Mouse (Mus musculus): ENCODE measurements at regions not wholly inside any gene's neighbourhood (a gene's known extent, or its start where the extent isn't known, plus 50 kb on each side); places are given as distances from the start of the nearest gene placed in this dataset.

DNA sequence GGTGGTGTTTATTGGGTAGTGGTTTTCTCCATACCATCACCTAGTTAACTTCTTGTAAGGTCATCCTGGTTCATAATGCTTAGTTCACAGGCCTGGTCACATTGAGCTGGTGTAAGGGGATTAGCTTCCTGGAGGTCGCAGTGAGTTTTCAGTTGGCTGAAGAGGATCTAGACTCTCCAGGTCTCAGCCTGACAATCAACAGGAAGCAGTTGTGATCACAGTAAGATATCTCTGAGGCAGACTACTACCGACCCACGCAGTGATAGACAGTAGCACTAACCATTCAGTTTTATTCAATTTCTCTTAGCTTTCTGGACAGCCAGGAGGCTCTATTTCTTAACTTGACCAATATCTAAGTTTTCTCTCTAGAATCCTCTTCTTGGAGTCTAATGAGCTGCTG is 108.5 kb upstream of the Prdm1 start:
- no peak for DNase-seq

DNA sequence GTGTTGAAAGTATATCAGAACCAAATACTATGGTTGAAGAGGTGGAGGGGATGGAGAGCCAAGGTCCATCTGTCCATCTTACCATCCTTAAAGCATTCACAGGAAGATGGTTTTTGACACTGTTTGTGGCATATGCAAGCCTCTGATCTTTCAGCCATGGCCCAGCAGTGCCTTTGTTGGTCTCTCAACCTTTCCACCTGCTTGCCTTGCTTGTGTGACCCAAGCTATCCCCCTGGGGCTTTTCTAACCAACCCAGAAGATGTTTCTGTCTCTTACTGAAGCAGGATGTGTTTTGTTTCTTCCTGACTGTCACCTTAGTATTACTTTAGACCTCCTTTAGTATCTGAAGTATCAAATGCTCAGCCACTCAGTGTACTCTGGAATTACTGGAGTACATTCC is 107.8 kb upstream of the Prdm1 start:
- DNase-seq, result no peak

DNA sequence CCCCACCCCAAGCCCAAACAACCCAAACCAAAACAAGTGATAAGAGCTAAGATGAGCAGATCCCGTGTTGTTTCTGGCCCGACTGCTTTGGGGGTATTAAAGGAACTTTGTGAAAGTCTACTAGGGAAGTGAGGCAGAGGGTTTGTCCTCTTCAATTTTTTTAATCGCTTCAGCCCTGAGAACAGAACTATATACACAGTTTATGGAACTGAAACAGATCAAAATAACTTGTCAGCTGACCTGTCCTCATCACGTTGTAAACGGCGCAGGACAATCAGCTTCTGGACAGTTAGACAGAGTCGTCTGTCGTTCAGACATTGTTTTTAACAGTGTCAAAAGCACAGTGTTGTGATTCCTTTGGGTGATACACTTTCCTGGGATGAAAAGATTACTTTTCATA is 103.3 kb upstream of the Prdm1 start:
- no peak for DNase-seq

DNA sequence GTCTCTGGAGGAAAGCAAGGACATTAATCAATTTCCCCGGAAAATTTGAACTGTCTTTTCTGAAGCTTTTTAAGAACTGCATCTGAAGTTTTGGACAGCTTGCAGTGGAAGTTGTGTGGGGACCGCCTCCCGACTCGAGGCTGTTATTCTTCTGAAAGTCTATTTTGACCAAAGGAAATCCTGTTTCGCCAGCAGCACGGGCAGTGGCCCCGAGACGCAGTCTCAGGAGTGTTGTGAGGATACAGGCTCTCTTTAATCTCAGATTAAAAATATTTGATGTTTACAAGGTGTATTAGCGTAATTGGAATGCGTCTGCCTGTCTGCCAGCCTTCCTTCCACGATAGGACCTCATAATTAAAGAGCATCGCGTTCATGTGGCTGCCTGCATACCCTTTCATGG is 102.2 kb upstream of the Prdm1 start:
- peak; percentile 35 for DNase-seq

DNA sequence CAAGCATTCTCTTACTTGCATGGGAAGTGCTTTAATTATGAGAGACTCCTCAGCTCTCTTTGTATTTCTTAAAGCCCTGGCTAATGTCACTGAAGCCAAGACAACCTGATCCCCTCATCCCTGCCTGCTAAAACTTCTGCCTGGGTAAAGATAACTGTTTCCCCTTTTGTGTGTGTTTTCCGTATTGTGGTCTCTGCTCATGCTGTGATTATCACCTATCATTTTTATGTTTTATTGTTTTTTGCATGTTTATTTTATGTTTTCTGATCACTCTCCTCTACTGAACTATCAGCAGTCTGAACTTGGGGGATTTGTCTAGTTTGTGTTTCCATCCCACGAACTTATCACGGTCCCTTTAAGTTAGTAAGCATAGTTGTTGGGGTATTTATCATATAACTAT is 100.1 kb upstream of the Prdm1 start:
- DNase-seq, result no peak

DNA sequence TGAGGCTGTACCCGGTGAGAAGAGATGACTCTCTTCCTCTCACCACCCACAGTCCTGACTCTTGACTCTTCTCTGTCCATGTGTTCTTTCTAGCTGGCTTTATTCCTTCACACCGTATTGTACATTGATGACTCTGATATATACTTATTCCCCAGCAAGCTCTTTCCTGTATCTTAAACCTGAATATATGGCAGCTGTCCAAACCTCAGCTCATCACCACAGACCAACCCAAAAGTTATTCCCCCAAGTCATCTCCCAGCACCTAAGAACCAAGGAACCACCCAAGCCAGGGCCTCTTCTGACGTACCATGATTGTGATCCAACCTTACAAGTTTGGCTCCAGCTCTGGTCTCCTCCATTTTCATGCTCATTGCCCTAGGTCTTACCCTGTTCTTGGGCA is 99.1 kb upstream of the Prdm1 start:
- no peak for DNase-seq

DNA sequence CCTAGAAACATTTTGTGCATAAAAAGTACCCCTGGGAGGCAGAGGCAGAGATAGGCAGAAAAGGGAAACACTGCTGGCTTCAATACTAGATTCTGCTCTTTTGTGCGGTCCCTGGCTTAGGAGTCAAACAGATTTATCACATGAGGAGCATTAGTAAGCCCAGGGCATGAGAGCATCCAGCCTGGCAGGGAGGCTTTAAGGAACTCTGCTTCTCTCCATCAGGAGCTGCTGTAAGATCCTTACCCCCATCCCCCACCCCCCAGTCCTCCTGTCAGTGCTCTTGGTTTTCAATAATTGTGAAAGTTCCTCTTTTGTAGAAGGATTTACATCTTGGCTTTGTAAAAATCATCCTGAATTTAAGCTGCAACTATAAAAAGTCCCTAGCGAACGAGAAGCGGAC is 97.2 kb upstream of the Prdm1 start:
- DNase-seq, result no peak

DNA sequence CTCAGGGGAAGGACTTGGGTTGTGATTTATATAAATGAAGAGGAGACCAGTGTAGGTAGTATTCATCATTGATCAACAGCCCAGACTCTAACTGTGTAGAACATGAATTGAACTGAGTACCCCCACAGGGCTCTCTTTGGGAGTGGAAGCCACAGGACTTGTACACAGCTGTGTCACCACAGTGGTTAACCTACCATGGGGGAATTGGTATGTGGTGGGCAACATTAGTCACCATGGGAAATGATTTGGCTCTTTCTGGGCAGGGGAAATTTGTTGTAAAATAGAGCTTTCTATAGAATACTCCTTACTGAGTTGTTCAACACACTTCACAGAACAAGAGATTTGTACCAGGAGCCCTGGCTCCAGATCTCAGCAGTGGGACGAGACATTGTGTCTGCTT is 87.3 kb upstream of the Prdm1 start:
- no peak for DNase-seq

DNA sequence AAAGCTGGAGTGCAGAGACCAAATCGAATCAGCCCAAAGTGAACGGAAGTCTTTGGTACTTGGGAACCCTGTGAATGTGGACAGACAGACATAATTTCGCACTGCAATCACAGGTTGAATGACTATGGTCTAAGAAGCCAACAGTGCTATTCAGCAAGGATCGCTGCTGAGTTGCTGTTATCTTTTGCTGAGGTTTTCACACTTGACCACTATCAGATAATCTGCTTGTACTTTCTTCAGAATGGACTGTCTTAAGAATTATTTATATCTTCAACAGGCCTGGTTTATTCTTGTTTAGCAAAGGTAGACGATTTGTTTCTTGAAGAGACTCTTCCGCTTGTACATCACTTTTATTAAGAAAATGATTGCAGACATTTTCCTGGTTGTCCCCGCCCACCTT is 84.3 kb upstream of the Prdm1 start:
- DNase-seq, result no peak

DNA sequence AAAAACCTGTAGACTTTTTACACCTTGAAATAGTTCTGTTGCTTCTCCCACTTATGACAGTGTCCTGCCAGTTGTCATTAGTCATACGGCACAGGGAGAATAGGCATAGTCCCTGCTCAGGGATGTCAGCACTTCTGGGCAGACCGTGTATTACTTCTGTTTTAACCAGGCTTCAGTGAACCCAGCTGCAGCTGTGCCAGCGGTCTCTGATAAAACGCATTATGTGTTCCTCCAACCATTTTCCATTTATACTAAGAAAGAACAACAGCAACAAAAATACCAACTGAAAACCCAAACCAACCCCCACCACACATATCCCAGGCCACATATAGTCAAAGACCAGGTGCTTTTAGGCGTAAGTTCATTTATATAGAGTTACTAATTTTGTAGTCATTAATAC is 83.1 kb upstream of the Prdm1 start:
- DNase-seq, result no peak

DNA sequence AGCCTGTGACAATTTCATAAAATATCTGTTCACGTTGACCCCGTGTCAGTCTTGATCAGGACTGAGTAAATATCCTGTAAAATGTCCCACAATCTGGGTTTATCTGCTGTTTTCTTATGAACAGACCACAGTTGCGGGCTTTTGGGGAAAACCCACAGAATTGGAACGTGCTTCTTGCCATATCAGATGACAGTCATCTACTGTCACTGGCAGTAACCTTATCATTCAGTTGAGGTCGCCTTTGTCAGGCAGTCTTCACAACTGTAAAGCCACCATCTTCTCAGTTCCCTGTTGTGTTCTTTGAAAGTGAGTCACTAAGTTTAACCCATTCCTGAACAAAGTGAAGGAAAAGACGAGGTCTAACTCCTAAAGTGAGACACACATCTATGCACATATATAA is 80.9 kb upstream of the Prdm1 start:
- no peak for DNase-seq

DNA sequence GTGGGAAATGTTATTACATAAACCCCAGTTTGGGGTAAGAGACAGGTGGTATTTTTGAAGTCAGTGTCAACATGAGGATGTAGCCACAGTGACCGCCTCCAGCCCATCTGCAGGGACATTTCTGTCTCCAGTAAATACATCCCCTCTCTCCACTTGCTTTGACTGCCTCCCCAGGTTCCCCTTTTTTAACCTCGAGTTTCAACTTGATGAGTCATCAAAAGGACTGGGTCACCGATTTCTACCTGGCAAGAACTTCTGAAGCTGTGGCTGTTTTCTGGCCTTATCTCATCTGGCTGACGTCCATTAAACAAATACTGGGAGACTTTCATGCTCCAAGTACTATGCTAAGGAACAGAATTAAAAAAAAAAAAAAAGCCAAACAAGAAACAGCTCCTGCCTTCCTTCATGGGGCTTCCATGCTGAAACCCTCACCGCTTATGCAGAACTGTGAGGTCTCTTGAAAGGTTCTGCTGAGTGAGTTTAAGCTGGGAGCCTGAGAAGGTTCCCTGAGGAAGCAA is 79.1 kb upstream of the Prdm1 start:
- no peak for DNase-seq

DNA sequence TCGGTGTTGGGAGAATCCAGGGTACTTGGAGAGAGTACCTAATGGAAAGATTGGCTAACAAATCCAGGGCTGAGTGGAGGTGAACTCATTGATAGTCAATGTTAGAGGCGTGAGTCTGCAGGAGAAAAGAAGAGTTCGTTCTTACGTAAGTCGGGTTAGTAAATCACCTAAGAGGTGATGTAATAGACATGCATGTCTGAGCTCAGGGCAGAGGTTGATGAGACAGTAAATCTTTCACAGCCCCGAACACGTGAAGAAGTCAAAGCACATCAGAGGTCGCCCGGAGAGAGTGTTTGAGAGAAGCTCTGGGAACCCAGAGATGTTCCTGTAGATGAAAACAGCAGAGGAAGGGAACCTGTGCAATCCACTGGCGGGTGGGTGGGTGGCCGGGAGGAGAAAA is 76.2 kb upstream of the Prdm1 start:
- DNase-seq, result peak; percentile 39

DNA sequence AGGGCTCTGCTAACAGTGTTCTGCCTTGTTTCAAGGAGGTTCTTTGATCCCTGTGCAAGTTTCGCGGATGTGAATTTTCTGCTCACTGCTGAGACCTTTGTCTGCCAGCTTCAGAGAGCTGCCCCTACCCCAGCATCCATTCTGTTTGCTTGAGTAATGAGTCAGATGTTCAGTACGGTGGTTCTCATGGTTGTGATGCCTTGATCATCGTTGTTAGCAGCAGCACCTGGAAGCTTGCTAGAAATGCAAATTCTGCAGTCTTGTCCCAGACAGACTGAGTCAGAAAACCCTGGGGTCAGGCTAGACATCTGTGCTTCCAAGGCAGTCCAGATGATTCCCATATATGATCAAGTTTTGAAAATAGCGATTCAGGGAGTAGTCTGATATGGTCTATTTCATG is 75.2 kb upstream of the Prdm1 start:
- no peak for DNase-seq

DNA sequence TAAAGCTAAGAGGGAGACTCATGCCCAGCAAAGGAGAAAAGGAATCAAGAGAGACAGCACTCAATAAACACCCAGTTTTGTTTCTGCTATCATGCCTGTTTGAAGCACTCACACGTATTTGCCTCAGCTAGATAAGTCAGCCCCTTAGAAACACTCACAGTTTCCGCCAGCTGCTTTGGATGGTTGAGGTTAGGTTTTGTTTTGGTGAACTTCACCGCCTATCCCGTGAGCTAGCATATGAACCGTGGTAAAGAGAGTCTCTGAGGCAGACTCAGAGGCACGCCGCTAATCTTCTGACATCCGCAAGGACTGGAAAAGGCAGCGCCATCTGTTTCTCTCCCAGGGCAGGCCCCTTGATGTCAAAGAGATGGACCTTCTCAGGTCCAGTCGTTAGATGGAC is 73.2 kb upstream of the Prdm1 start:
- DNase-seq, result no peak

DNA sequence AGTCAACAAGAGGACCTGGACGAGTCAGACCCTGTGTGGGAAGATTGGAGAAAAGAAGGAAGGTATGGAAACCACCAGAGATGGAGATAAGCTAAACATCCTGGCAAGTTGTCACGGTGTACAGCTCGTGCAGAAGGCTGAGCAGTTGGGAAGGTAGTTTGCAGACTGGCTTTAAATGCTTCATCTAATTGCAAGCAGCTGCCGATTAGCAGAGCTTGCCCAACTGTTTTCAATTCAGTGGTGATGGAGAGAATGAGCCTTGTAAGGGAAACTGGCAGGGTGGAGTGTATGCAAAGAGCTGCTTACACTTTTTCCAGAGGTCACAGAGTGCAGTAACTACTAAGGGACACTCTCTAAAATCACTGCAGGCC is 71.6 kb upstream of the Prdm1 start:
- DNase-seq, result no peak

DNA sequence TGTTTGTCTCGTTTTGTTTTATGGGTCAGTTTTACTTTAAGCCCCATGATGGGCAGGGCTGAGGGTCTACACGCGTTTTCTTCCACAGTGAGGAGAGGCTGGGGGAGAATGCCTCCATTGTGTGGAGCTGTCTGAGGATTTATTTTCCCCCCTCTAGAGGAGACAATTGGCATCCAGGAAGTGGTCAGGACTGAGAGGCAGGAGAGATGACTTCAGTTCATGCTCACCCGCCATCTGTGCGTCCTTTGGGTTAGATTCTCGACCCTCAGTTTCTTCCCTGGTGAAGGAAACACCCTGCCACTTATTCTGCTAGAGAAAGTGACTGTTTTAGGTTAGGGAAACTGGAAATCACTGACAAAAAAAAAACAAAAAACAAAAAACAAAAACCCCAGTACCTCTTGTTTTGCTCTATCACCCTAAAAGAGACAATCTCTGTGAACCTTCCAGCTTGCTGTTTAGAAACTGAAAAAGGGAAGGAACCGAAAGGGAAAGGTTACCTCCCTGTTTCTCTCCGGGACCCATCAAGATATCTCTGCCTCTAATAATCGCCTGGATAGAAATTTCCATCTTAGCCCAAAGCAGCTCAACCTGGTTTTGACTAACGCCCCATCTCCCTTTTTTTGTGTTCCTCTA is 71.1 kb upstream of the Prdm1 start:
- DNase-seq, result no peak

DNA sequence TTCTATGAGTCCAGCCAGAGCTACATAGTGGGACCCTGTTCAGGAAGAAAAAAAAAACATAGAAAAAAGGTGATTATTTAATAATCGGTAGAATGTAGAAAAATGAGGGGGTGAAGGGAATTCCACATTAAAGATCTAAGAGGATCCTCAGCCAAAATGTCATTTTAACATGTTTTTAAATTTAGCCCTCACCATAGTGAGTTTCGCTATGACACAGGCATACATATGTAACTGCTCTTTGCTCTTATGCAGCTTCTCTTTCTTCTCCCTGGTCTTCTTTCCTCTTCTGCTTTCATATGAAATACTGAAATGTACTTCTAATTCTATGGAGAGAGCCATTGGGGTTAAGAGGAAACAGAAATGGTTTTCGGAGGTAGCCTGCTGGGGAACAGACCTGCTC is 70.3 kb upstream of the Prdm1 start:
- DNase-seq, result no peak

DNA sequence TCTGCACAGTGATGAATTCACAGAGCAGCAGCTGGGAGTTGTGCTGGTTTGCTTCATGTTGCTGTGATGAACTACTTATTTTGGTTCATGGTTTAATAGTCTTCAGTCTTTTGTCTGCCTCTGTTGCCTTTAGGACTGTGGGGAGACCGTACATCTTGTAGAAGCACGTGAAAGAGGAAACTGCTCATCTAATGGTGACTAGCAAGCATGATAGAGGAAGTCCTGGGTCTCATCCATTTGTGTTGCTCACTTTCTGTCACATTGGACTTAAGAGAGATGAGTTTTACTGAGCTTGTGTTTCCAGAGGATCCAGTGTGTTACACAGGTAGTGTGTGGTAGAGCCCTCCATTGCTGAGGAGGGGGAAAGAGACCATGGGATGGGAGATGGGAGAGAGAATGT is 67.6 kb upstream of the Prdm1 start:
- DNase-seq, result no peak

DNA sequence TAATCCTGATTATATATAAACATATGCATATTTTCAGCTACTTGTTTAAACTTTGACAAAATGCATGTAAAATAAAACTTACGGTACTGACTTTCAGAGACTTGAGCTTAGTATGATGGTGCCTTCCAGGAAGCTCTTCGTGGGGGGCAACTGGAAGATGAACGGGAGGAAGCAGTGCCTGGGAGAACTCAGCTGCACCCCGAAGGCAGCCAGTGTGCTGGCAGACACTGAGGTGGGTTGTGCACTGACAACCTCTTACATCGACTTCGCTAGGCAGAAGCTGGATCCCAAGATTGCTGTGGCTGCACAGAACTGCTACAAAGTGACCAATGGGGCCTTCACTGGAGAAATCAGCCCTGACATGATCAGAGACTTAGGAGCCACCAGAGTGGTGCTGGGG is 61.5 kb upstream of the Prdm1 start:
- DNase-seq, result no peak

DNA sequence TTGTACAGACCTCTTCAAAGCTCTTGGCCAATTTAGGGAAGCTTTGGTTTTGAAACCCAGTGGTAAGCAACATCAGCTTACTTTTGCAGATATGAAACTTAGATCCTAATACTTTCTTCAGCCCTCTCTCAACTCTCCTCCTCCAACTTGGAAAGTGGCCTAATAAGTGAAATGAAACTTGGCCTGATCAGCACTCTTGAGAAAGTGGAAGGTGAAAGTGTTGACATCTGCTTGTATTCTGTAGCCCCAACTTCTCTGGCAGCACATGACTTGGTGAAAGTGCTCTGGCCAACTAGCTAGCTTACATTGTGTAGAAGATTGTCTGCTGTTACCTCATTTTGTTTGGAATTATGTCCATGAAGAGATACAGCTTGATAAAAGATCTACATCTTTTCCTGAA is 61.1 kb upstream of the Prdm1 start:
- DNase-seq, result no peak

DNA sequence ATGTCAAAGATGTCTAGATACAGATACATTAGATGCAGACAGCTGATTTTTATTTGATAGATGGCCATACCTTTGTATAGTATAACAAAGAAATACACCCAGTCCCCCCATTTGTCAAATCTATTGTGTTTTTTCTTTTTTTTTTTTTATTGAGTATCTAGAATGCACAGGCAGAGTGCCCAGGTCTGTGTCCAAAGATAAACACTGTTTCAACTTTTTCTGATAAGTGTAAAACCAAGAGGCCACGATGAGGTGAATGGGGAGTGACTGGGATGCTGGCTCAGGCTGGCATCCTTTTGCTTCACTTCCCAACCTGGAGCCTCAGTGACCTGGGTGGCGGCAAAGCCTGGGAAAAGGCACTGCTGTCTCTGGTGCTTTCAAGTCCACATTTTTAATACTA is 54.4 kb upstream of the Prdm1 start:
- no peak for DNase-seq

Measured in kidney, adult 11 months (tissue).